Mouse (Mus musculus) heart, postnatal 14 days (tissue): ENCODE measurements around the gene Aatf. TPM values are rescaled to one million over a fixed set of nuclear protein-coding genes. Genes with fewer than 3 reads are reported as not detected.

Source experiments
- DNase-seq, 2 experiments: peaks; one replicate each; pipeline ENCODE4 v3.0.0; 2021 to 2022
- intact Hi-C: fragments of 180-260 bp; cut with DNase I; formaldehyde crosslinking; loops from one replicate; pipeline ENCODE4 v1.15.1; 2025
- total RNA-seq, 2 experiments: library from RNA; stranded (reverse); gene quantifications; 2 replicates each; pipeline ENCODE4 v1.2.3; 2021

The Aatf gene
- total RNA-seq, 2 experiments from 2014 or later: 11.0 to 12.3 TPM

DNA sequence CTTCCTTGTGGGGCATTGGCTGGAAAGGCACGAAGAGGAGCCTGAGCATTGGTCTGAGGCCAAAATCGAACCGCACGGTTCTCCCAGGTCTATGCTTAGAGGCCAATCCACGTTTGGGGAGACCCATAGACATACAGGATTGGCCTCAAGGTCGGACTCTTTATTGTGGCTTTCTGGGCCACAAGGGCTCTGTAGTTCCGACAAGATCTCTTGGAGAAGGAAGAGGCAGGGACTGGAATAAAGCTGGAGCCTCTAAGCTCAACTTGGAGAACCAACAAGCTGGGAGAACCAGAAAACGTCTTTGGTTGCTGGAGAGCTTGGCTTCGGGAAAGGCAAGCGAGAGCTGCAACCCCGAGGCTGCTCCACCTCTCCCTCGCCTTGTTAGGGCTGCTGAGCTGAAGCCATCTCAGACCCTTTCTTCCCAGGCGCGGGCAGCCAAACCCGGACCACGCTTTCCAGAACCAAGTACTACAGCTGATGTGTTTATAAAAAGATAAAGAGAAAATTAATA, 10.1 kb upstream of the Aatf start:
- intact Hi-C loops: no loop called here

DNA sequence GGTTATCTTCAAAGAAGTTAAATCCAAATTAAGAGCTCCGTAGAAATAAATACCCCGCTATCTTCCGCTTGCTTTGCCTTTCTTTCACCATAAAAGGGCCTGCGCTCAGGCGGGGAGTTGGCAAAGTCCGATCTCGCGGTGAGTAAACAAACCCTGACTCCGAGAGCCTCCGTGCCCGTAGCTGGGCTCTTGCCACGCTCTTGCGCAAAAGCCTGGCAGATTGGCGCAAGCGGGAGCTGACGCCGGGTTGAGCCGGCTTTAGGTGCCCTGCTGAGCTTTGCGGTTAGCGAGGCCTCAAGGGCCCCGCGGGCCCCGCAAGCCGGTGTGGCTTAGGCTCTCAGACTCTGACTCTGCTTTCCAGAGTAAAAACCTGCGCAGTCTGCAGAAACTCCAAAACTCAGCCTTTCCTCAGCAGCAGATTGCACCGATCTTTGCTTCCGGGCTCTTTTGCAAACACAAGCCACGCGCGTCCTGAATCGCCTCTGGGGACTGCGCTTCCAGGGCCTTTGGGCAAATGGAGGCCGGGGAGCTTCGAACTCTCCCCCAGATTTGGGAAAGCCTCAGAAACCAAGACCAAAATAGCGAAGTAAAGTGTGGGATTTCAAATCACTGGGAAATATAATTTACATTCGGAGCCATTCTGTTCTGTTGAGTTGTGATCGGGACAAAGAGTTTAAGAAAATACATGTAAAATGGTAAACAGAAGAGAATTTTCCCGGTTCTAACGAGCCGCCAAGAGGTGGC, 9.4 kb upstream of the Aatf start:
- intact Hi-C loops: no loop called here
- DNase-seq: peak; percentile 78 to 79

More for the DNA sequence above, 10.1 kb upstream of the Aatf start:
- no peak for DNase-seq

DNA sequence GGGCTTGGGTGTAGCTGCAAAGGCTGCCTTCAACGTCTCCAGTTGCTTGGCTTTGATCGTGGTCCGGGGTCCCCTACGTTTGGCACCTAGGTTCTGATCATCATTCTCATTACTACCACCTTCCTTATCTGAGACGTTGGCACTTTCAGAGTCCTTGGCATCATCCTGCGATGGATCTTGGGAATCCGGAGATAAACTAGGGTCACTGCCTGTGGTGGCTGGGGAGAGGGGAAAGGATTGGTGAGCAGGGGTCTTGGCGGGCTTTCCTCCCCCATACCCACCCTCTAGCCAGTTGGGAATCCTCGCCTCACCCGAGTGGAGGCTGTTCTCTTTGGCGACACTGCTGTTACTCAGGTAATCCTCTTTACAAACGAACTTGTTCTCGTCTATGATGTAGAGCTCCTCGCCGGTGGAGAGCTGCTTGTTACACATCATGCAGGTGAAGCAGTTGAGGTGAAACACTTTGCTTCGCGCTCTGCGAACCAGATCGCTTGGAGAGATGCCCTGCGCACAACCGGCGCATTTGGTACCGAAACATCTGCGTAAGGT, 8.5 kb upstream of the Aatf start:
- no peak for DNase-seq
- intact Hi-C loops: no loop called here

- no peak for DNase-seq
- intact Hi-C loops: no loop called here
These were observed 7.7 kb upstream of the Aatf start for GRCm38 (mm10) chr11:84521071-84521390.

DNA sequence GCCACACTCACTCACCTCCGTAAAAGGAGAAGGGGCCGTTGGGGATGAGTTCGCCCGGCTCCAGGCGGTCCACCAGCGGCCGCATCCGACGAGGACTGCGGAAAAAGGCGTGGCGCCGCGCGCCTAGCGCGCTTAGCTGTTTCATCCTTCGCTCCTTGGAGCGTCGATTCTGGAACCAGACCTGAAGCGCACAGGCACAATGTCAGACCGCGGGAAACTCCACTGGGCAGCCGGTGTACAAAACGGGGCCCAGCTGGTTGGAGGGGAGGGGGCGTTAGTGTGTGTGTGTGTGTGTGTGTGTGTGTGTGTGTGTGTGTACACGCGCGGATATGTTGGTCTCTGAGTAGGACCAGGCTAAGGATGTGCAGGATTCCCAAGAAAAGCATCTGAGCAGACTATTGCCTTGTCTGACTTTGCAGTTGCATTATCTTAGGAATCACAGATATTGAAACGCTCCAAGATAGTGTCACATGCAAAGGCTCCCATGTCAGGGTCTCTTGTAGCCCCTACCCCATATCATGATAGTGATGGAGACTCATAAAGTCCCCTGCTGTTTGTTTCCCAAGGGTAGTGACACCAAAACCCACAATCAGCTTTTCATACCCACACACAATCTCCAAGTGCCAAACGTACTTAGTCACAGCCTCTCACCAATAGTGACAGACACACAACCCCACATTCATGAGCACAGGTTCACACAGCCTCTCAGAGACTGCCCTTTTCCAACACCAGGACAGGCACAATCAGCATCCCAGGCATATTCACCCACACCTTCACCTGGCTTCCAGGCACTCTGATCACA, 7.1 kb upstream of the Aatf start:
- no peak for DNase-seq
- intact Hi-C loops: no loop called here

DNA sequence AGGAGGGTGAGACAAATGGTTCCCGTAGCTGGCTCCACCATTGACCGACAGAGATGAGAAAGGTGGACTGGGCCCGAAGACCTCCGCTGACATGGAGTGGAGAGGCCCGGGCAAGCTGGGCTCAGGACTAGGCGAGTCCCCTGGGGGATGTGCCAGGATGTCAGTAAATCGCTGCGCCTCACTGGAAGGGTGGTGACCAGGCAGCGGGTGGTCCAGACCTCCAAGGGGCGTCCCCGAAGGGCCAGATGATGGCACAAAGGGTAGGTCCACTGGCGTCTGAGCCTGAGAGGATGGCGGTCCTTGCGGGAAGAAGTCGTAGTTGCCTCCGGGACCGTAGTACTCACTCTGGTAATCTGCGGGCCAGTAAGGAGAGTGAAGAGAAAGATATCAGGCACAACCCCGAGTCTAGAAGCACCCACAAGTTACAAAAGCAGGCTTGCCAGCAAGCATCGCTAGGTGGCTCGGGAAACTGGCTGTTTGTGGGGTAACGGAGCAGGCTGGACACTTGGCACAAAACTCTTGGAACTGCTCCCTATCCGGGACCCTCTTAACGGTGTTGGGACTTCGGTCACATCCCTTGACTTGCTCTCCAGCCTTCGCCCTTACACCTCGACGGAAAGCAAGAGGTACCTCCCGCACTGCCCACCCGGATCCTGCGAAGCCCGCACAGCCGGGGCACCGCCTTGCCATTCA, 6.4 kb upstream of the Aatf start:
- intact Hi-C loops: loop anchor here (10.0 kb wide), 1 partner anchor 275 kb away; no protein-coding TSS in a partner anchor
- DNase-seq: no peak

GRCm38 (mm10) chr11:84519036-84519435, 5.7 kb upstream of the Aatf start:
- intact Hi-C loops: loop anchor here (10.0 kb wide), 1 partner anchor 276 kb away; no protein-coding TSS in a partner anchor
- DNase-seq: no peak

- no peak for DNase-seq
- intact Hi-C loops: loop anchor here (10.0 kb wide), 1 partner anchor 277 kb away; no protein-coding TSS in a partner anchor
These were observed 4.9 kb upstream of the Aatf start for GRCm38 (mm10) chr11:84518261-84518660.

DNA sequence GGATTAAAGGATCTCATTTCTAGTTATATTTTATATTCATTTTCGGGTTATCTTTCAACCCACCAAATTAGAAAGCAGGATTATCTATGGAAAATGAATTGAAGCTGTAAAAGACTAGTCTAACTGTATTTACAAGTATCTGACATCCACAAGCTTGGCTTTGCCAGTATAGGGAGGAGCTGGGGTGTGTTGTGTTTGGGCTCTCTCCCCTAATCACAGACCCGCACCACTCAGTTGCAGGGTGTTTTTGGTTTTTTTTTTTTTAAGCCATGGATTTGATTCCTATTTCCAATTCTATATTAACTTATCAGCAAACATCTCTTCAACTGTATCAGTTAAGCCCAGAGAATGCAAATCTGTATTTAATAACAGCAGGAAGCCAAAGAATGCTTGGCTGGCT, 4.1 kb upstream of the Aatf start:
- DNase-seq: no peak
- intact Hi-C loops: loop anchor here (10.0 kb wide), 1 partner anchor 277 kb away; no protein-coding TSS in a partner anchor

DNA sequence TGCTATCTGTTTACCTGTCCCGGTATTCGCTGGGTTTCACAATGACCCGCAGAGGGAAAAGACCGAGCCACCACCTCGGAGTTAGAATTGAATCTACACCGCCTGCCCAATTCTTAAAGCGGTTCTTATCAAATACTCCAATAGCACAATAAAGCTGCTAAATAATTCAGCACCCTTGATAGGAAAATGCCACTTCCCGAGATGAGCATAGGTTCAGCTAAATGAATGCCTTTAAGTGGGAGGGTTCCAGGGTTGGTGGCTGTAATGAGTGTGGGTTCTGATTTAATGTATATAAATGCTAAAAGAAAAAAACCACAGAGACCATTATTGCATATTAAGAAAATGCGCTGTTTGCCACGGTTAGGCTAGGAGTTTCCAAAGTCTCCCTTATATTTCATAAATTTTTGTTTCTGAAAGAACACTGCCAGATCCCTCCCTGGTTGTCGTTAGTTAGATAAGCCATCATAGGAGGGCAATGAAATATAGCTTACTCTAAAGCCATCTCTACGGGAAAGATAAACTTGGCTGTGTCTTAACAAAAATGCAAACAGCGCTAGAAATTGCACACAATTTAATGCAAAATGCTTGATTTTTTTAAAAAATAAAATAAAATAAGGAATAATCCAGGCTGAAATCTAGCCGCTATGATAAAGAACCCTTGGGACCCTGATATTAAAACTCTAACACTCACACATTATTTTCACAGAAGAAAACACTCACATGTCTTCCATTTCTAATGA, 3.3 kb upstream of the Aatf start:
- DNase-seq: no peak
- intact Hi-C loops: loop anchor here (10.0 kb wide), 1 partner anchor 278 kb away; no protein-coding TSS in a partner anchor

DNA sequence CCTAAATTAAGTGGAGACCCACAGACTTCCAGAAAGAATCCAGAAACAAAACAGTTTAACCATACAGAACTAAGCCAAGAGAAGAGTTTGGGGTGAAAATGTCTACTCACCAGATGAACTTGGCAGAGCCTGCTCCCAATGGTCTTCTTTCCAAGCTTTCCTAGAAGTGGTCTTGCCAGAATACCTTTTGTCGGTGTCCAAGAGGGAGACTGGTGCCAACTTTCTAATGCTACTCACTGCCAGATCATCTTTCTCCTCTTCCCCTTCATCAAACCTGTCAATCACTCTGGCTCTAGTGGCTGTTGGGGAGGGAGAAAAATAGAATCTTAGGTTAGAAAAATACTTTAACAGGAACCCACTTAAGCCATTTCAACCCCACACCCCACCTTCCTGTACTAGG, 1.3 kb downstream of the Aatf start:
- DNase-seq: no peak
- intact Hi-C loops: loop anchor here (5.0 to 10.0 kb wide), 3 partner anchors 245 to 310 kb away; no protein-coding TSS in a partner anchor

- intact Hi-C loops: no loop called here
- DNase-seq: no peak
These were observed 9.0 kb downstream of the Aatf start for GRCm38 (mm10) chr11:84504296-84504695.

- intact Hi-C loops: no loop called here
- DNase-seq: no peak
These were observed 15.4 kb downstream of the Aatf start for GRCm38 (mm10) chr11:84497944-84498343.

DNA sequence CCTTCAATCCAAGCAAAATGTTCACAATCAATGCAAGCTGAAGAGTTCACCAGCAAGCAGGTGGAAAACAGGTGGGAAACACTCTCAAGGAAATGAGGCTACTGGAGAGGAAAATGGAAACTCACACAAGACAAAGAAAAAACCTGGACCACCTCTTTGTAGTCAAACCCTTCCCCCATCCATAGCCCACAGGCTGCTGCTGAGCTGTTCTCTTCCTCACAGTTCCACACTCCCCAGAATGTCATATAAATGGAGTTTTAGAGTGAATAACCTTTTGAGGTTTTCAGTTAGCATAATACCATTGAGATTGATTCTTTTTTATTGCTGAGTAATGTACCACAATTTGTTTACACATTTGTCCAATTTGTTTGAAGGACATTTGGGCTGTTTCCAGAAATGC, 16.4 kb downstream of the Aatf start:
- no peak for DNase-seq
- intact Hi-C loops: no loop called here

GRCm38 (mm10) chr11:84495774-84496173, 17.5 kb downstream of the Aatf start:
- intact Hi-C loops: no loop called here
- DNase-seq: no peak

- intact Hi-C loops: no loop called here
- no peak for DNase-seq
These were observed 31.7 kb downstream of the Aatf start for GRCm38 (mm10) chr11:84481661-84482060.

GRCm38 (mm10) chr11:84480451-84480850, 32.9 kb downstream of the Aatf start:
- DNase-seq: no peak
- intact Hi-C loops: no loop called here

DNA sequence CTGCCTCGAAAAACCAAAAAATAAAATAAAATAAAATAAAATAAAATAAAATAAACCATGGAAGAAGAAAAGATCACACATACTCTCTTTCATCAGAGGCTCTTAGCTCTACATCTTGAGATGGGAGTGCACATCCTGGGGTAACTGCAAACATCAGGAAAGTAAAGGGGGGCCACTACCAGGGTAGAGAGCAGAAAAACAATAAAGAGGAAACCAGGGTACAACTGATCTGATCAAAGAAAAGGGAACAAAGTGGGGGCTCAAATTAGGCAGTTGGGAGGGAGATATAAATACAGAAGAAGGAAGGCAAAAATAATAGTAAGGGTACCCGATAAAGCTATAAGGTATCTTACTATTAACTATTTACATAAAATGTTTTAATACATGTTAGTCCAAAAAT, 36.7 kb downstream of the Aatf start:
- DNase-seq: no peak
- intact Hi-C loops: no loop called here

- no peak for DNase-seq
- intact Hi-C loops: no loop called here
These were observed 37.3 kb downstream of the Aatf start for GRCm38 (mm10) chr11:84475991-84476390.
